Mouse (Mus musculus) activated CD4-positive, CD25-positive, alpha-beta regulatory T cell, adult 9 weeks (primary cell): ENCODE data around the gene Ubqln2. TPM values are rescaled to one million over a fixed set of nuclear protein-coding genes. Genes with fewer than 3 reads are reported as not detected.

ENCODE experiments used
- polyA plus RNA-seq: library from polyadenylated mRNA; unstranded; fragments of 100-300 nt; shearing (Covaris generic); gene quantifications from one replicate; pipeline ENCODE4 v1.2.1, GENCODE M21; 2017

Ubqln2 gene
- 1.5 TPM for polyA plus RNA-seq

DNA sequence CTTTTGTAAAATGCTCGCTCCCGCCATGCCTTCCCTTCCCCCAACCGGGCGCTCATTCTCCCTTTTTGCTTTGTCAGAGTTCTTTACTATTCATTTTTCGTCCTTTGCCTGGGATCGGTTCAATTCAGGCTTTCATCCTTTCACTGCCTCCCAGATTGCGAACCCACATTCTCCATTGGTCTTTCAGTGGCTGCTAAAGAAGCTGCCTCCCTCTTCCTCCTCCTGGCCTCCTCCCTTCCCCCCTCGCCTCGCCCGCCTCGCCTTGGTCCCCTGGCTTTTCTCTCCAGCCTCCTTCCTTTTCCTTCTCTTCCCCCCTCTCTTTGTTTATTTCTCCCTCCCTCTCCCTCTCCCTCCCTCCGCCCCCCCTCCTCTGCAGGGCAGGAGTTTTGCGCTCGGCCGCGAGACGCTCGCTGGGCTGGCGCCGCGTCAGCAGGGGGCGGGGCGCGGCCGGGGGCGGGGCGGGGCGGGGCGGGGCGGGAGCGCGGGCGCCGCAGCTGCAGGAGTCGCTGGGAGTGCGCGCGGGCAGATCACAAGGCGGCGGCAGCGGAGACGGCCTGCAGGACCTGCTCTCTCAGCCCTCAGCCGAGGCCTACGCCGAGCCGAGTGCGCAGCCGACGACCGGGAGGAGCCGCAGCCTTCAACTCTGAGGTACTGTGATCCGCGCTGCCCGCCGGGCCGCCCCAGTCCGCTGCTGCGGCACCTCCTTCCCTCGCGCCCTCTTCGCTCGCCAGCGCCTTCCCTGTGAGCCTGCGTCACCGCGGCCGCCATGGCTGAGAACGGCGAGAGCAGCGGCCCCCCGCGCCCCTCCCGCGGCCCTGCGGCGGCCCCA is at the start of gene Ubqln2:
TSS of gene Ubqln2 (plus strand) at position 540 of the 829 bp plus-strand sequence.

Other genes starting within 250 kb of the Ubqln2 start
- not detected for gene Cypt3, start 60.4 kb downstream of the Ubqln2 start, polyA plus RNA-seq
- 1.2 TPM for gene Kctd12b, start 198.2 kb downstream of the Ubqln2 start, polyA plus RNA-seq
- 65.1 TPM for gene Nbdy, start 225.4 kb downstream of the Ubqln2 start, polyA plus RNA-seq